Mouse (Mus musculus) gastrocnemius, postnatal 4 days (tissue): ENCODE results near the gene Kcna3. TPM values are rescaled to one million over a fixed set of nuclear protein-coding genes. Genes with fewer than 3 reads are reported as not detected.

ENCODE experiments used
- DNase-seq, 2 experiments: peaks; one replicate each; pipeline ENCODE4 v3.0.0; 2021 to 2022; ENCODE audit warnings: low spot score in 2 of 2, mixed read lengths in 2 of 2
- long read RNA-seq, 2 experiments: library from polyadenylated mRNA; stranded (forward); transcript quantifications; one replicate each; pipeline ENCODE4 v2.0.0; 2021
- total RNA-seq, 2 experiments: library from RNA; stranded (reverse); gene quantifications; 2 replicates each; pipeline ENCODE4 v1.2.3; 2021

Kcna3 gene
- total RNA-seq: under 1 TPM; 0.54 to 0.98 TPM
- long read RNA-seq, experiment 1: 0 reads
- long read RNA-seq, experiment 2, partial matches to known transcripts: 0 of 1 reads
- long read RNA-seq, experiment 2, other reads (novel, unspliced or antisense): 0 of 1 reads

- peak; percentile 62 to 77 for DNase-seq
Measured at GRCm38 (mm10) chr3:107035521-107036457, at the start of gene Kcna3. TSS of gene Kcna3 (plus strand) at chr3:107036169.

GRCm38 (mm10) chr3:106991334-106991733 is 44.6 kb upstream of the Kcna3 start:
- DNase-seq: no peak

- no peak for DNase-seq
Measured at GRCm38 (mm10) chr3:106995347-106995746, 40.6 kb upstream of the Kcna3 start.

GRCm38 (mm10) chr3:106996186-106996585 is 39.8 kb upstream of the Kcna3 start:
- no peak for DNase-seq

- DNase-seq: no peak
Measured at GRCm38 (mm10) chr3:106998370-106998769, 37.6 kb upstream of the Kcna3 start.

DNA sequence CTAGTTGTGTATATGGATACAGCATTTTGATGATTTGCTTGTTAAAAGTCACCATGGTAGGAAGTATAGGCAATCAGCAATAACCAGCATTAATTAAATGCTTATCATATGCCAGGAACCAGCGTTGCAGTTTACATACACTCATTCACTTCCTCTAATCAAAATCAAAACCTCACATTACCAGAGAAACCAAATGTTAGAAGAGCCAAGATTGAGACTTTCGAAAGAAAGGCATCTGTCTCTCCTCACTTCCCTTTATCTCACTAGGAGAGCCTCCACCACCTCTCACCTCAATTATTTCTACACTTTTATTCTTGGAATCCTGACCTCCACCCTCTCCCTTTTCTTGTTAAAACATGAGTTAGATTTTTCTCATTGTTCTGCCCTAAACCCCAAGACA is 35.8 kb upstream of the Kcna3 start:
- DNase-seq: no peak

DNA sequence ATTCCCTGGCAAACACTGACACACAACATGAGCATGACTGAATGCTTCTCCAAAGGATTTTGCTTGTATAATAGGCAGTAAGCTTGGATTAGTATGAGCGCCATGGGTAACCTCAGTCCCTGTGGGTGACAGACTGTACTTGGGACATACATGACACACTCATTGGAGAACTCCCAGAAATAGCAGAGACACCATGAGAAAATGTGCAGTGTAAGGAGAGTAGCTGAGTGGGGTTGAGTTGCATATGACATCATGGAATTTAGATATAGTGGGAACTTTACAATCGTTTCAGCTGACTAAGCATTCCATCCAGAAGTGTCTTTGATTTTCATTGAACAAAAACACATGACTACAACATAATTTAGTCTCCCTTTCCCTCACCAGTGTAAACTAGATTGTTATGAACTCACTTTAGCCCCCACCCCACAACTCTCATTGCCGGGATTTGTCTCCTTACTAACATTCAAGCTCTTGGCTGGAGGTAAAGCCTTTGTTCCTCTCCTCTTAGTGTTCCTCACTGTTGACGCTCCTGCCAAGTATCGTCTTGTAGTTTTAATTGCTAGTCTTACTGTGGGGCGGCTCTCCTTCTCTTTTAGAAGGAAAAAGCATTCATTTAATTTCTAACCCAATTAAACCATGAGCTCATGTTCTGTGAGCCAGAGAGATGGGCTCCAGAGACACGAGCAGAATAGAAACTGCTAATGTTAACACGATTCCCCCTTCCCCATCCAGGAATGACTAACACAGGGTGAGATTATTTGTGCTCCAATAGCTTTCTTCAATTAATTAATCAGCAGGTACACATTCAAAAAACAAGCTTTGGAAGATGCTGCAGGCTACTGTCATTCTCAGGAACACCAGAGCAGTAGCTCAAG is 33.5 kb upstream of the Kcna3 start:
- no peak for DNase-seq

DNA sequence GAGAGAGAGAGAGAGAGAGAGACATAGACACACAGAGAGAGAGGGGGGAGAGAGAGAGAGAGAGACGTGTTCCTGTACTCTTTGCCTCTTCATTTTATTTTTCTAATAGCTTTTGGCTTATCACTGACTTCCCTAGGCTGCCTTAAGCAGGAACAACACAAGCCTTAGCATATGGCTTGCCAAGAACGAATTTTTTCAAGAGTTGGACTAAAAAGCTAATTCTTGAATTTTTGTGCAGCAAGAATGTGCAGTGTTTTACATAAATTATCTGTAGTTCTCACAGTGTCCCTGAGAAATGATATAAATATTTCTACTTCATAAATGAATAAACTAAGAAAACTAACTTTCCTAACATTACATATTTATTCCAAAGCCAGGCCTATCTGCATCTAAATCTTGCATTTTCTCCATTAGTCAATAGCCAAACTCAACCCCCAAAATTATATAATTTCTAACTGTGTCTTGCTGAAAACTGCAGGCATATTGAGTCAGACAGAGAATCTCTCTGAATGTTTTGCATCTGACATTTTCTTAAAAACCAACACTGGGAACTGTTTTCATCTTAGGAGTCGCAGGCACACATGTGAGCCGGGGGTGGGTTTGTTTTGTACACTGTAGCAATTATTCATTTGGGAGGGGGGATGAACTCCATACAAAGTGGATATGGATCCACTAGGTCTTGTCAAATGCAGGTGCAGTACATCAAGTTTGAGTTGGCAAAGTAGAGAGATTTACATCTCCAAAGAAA is 26.5 kb upstream of the Kcna3 start:
- DNase-seq: no peak

GRCm38 (mm10) chr3:107018286-107018685 is 17.7 kb upstream of the Kcna3 start:
- DNase-seq: no peak

GRCm38 (mm10) chr3:107031547-107031946 is 4.4 kb upstream of the Kcna3 start:
- no peak for DNase-seq

DNA sequence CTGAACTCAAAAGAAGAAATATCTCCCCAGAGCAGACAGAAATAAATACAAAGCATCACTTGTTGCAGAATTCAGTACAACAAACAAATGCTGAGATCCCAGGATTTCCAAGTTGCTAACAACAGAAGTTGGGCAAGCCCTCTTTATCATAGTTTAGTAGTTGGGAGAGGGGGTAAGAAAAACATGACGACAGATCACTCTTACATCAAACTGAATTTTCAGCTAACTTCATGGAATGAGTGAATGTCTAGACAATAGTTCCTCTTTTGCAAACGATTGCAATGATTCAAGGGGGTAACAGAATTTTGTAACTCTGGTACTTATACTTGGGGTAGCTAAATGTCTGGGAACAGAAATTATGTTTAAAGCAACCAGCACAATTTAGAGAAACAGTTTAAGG is 1.2 kb upstream of the Kcna3 start:
- DNase-seq: no peak

GRCm38 (mm10) chr3:107036458-107037039 is 580 bp downstream of the Kcna3 start:
- DNase-seq: peak; percentile 18 to 25

DNA sequence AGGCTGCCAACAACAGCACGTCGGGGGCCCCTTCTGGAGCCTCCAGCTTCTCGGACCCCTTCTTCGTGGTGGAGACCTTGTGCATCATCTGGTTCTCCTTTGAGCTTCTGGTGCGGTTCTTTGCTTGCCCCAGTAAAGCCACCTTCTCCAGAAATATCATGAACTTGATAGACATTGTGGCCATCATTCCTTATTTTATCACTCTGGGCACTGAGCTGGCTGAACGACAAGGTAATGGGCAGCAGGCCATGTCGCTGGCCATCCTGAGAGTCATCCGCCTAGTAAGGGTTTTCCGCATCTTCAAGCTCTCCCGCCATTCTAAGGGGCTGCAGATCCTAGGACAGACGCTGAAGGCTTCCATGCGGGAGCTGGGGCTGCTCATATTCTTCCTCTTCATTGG is 1.1 kb downstream of the Kcna3 start:
- DNase-seq: no peak

- no peak for DNase-seq
Measured at GRCm38 (mm10) chr3:107037536-107038155, 1.7 kb downstream of the Kcna3 start.

DNA sequence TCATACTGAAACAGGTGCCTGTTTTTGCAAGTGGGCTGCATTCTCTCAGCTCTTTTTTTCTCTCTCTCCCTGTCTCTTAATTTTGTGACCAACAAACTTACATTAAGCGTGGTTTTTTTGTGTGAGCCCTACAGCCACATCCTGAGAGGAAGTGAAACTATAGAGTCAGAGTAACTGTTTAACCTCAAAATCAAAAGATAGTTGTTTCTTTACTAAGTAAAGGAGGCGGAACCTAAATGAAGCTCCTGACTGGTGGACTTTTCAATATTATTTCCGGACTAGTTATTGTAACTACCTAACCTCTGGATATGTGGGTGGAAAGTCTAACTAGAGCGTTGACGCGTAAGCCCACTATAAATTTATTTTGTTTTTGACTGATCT is 2.2 kb downstream of the Kcna3 start:
- no peak for DNase-seq

GRCm38 (mm10) chr3:107038661-107039223 is 2.8 kb downstream of the Kcna3 start:
- DNase-seq: no peak

- no peak for DNase-seq
Measured at GRCm38 (mm10) chr3:107039306-107039705, 3.3 kb downstream of the Kcna3 start.

- DNase-seq: no peak
Measured at GRCm38 (mm10) chr3:107040408-107040807, 4.4 kb downstream of the Kcna3 start.

DNA sequence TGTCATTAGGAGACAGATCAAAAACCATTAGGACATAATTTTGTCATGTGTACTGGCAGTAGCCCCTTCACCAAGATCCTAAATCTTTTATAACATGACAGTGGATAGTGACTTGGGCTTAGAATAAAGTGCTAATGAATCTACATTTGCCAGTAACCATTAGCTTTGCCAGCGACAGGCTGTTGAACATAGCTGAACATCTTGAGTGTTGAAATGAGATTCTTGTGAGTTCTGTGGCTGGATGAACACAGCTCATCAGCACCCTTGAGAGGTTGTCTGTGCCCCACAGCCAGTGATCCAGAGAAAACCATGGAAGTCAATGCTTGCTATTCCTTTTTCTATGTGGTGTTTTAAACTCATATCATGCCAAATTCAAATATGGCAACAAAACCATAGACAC is 5.7 kb downstream of the Kcna3 start:
- no peak for DNase-seq

- DNase-seq: no peak
Measured at GRCm38 (mm10) chr3:107061468-107061867, 25.5 kb downstream of the Kcna3 start.
